Mouse (Mus musculus) hindbrain, postnatal 0 days (tissue): ENCODE measurements around the gene Gramd4. TPM values are rescaled to one million over a fixed set of nuclear protein-coding genes. Genes with fewer than 3 reads are reported as not detected.

Experiments used
- ATAC-seq: fragments of 200-750 bp; cut with Nextera tagmentation; 2 replicates; pipeline ENCODE4 v1.8.0; 2017; ENCODE audit warnings: mild to moderate bottlenecking, moderate TSS enrichment, moderate library complexity
- DNase-seq: peaks from one replicate; pipeline ENCODE4 v3.0.0-alpha.2; 2015; ENCODE audit warnings: low spot score
- H3K27ac ChIP-seq: fragments of 300-500 bp; sonication (generic); 2 replicates; pipeline ENCODE4 v1.5.1; 2014; ENCODE audit warnings: mild to moderate bottlenecking
- H3K27me3 ChIP-seq: fragments of 300-500 bp; sonication (generic); 2 replicates; pipeline ENCODE4 v1.6.1; 2014; ENCODE audit warnings: low read length, mixed read lengths; ENCODE audit not compliant: insufficient read depth
- H3K36me3 ChIP-seq: fragments of 300-500 bp; sonication (generic); 2 replicates; pipeline ENCODE4 v1.6.1; 2014; ENCODE audit warnings: low read length, mixed read lengths; ENCODE audit not compliant: insufficient read depth
- H3K4me1 ChIP-seq: fragments of 300-500 bp; sonication (generic); 2 replicates; pipeline ENCODE4 v1.6.1; 2014; ENCODE audit warnings: antibody characterized with exemption, low read length, mixed read lengths; ENCODE audit not compliant: insufficient read depth
- H3K4me2 ChIP-seq: fragments of 300-500 bp; sonication (generic); 2 replicates; pipeline ENCODE4 v1.6.1; 2014; ENCODE audit warnings: low read depth, mild to moderate bottlenecking, low read length, moderate library complexity, mixed read lengths
- H3K4me3 ChIP-seq: fragments of 300-500 bp; sonication (generic); 2 replicates; pipeline ENCODE4 v1.5.1; 2014; ENCODE audit warnings: low read length
- H3K9ac ChIP-seq: fragments of 300-500 bp; sonication (generic); replicated peaks from 2 replicates; pipeline ENCODE4 v1.6.1; 2014; ENCODE audit warnings: mild to moderate bottlenecking, low read length, moderate library complexity, mixed read lengths
- H3K9me3 ChIP-seq: fragments of 300-500 bp; sonication (generic); 2 replicates; pipeline ENCODE4 v1.6.1; 2016; ENCODE audit warnings: low read length, mixed read lengths
- CTCF ChIP-seq: IDR thresholded peaks from 2 replicates; pipeline ENCODE4 v1.5.1; 2016; ENCODE audit warnings: antibody characterized with exemption, control low read depth, low read depth
- WGBS: fragments of 180-500 bp; shearing (Covaris S2); extraction: QIAGEN DNeasy Blood & Tissue Kit; methylation state at CpG from one replicate; pipeline ENCODE4 v1.1.7; 2014; 5-methylcytosine and 5-hydroxymethylcytosine counted together
- polyA plus RNA-seq: library from polyadenylated mRNA; unstranded; fragments of >200 nt; fragmentation: Nextera tagmentation; extraction: Ambion mirVana; gene quantifications from 2 replicates; pipeline ENCODE4 v1.2.1, GENCODE M21; 2015
- total RNA-seq: library from RNA; depleted of rRNA; stranded (reverse); fragments of >200 nt; gene quantifications from 2 replicates; pipeline ENCODE4 v1.2.3, GENCODE M21; 2014

The Gramd4 gene
- total and polyA plus RNA-seq, 2 experiments from 2014 or later = 18.6 to 36.2 TPM

GRCm38 (mm10) chr15:86033191-86033841, 24.2 kb upstream of the Gramd4 start, which contains the start of gene Celsr1:
Gene Celsr1, minus strand, starts transcription at chr15:86033777.
- no peaks in the 10 kb centered on the region for H3K36me3 ChIP-seq
- ATAC-seq (peak; percentile 30; the same call in 1 of the 2 replicates), DNase-seq (peak; percentile 57)
- no peaks in the 10 kb centered on the region for H3K4me1 ChIP-seq
- H3K4me2 ChIP-seq = peak within 1 kb of the TSS; percentile 75
- H3K27ac ChIP-seq = peak within 1 kb of the TSS; percentile 60; the same call in 1 of the 2 replicates
- WGBS = under 1% methylated on average over 78 of the region's 80 CpGs
- H3K9me3 ChIP-seq = 0 out of 2 replicates have a peak, but pooled peaks cover 4% of the 10 kb centered on the region
- H3K9ac ChIP-seq = peak within 1 kb of the TSS; percentile 45; the same call in 1 of the 2 replicates
- H3K4me3 ChIP-seq = peak within 1 kb of the TSS; percentile 49
- H3K27me3 ChIP-seq = peaks cover 22% of the 10 kb centered on the region
- no peak for TF ChIP-seq CTCF

- Histone ChIP-seq H3K27me3 (peaks cover 22% of the 10 kb centered on the region), H3K4me3 (peak overlapping the region; percentile 49), H3K27ac (peak overlapping the region; percentile 60; the same call in 1 of the 2 replicates), H3K4me1 (no peaks in the 10 kb centered on the region), H3K9ac (peak overlapping the region; percentile 45; the same call in 1 of the 2 replicates), H3K36me3 (no peaks in the 10 kb centered on the region), H3K9me3 (0 out of 2 replicates have a peak, but pooled peaks cover 4% of the 10 kb centered on the region), H3K4me2 (peak overlapping the region; percentile 75)
- DNase-seq (peak; percentile 75), ATAC-seq (peak; percentile 76)
- no peak for TF ChIP-seq CTCF
- 0% methylated on average over 33 of the region's 44 CpGs for WGBS
Observed at GRCm38 (mm10) chr15:86034021-86034523, 23.4 kb upstream of the Gramd4 start.

- ATAC-seq (no peak), DNase-seq (no peak)
- 8% methylated on average over 12 of the region's 12 CpGs for WGBS
- H3K36me3 ChIP-seq = no peaks in the 10 kb centered on the region
- H3K9ac ChIP-seq = no peak overlapping the region
- 0 out of 2 replicates have a peak, but pooled peaks cover 4% of the 10 kb centered on the region for H3K9me3 ChIP-seq
- H3K4me1 ChIP-seq = no peaks in the 10 kb centered on the region
- 0 out of 2 replicates have a peak overlapping the region, but pooled peaks have one; percentile 11 for H3K27ac ChIP-seq
- H3K4me2 ChIP-seq = peak overlapping the region; percentile 75; the same call in 1 of the 2 replicates
- peaks cover 22% of the 10 kb centered on the region for H3K27me3 ChIP-seq
- no peak overlapping the region for H3K4me3 ChIP-seq
- TF ChIP-seq CTCF = no peak
Observed at GRCm38 (mm10) chr15:86034781-86035360, 22.6 kb upstream of the Gramd4 start.

GRCm38 (mm10) chr15:86035913-86036312, 21.6 kb upstream of the Gramd4 start:
- H3K4me1 ChIP-seq = no peaks in the 10 kb centered on the region
- peaks cover 22% of the 10 kb centered on the region for H3K27me3 ChIP-seq
- H3K9me3 ChIP-seq = 0 out of 2 replicates have a peak, but pooled peaks cover under 1% of the 10 kb centered on the region
- DNase-seq = no peak
- H3K4me2 ChIP-seq = no peak overlapping the region
- ATAC-seq = no peak
- WGBS = 73% methylated on average over 3 of the region's 3 CpGs
- no peaks in the 10 kb centered on the region for H3K36me3 ChIP-seq
- no peak overlapping the region for H3K9ac ChIP-seq
- no peak overlapping the region for H3K4me3 ChIP-seq
- no peak for TF ChIP-seq CTCF
- H3K27ac ChIP-seq = no peak overlapping the region

GRCm38 (mm10) chr15:86038802-86039201, 18.7 kb upstream of the Gramd4 start:
- DNase-seq = peak; percentile 84
- Histone ChIP-seq H3K9ac (no peak overlapping the region), H3K9me3 (no peaks in the 10 kb centered on the region), H3K27me3 (peaks cover 4% of the 10 kb centered on the region; the same call in 1 of the 2 replicates), H3K4me3 (no peak overlapping the region), H3K36me3 (no peaks in the 10 kb centered on the region), H3K27ac (no peak overlapping the region), H3K4me2 (0 out of 2 replicates have a peak overlapping the region, but pooled peaks have one; percentile 26), H3K4me1 (no peaks in the 10 kb centered on the region)
- TF ChIP-seq CTCF = peak; percentile 98
- 2% methylated on average over 2 of the region's 2 CpGs for WGBS
- peak; percentile 82 for ATAC-seq

- Histone ChIP-seq H3K27ac (no peak overlapping the region), H3K27me3 (no peaks in the 10 kb centered on the region), H3K4me1 (no peaks in the 10 kb centered on the region), H3K4me2 (no peak overlapping the region), H3K9ac (no peak overlapping the region), H3K4me3 (no peak overlapping the region), H3K36me3 (no peaks in the 10 kb centered on the region), H3K9me3 (no peaks in the 10 kb centered on the region)
- no peak for ATAC-seq
- no peak for DNase-seq
- 75% methylated on average over 5 of the region's 5 CpGs for WGBS
- no peak for TF ChIP-seq CTCF
Observed at GRCm38 (mm10) chr15:86041421-86041820, 16.1 kb upstream of the Gramd4 start.
